Mouse (Mus musculus) liver, adult 2 months (tissue): ENCODE measurements around the gene Map6. TPM values are rescaled to one million over a fixed set of nuclear protein-coding genes. Genes with fewer than 3 reads are reported as not detected.

ENCODE experiments used
- DNase-seq: peaks from one replicate; pipeline ENCODE4 v3.0.0-alpha.2; 2011; ENCODE audit warnings: low read depth, low spot score; ENCODE audit errors: extremely low read depth
- H3K27ac ChIP-seq: fragments of 200-500 bp; replicated peaks from 2 replicates; pipeline ENCODE4 v1.5.1; 2012; ENCODE audit warnings: low read depth, mild to moderate bottlenecking, control low read depth, inconsistent platforms, low read length; ENCODE audit not compliant: insufficient read depth
- H3K27me3 ChIP-seq: fragments of 200-500 bp; 2 replicates; pipeline ENCODE4 v1.6.1; 2012; ENCODE audit warnings: mild to moderate bottlenecking, moderate library complexity, low read length, inconsistent platforms; ENCODE audit not compliant: control insufficient read depth, insufficient read depth
- H3K36me3 ChIP-seq: fragments of 200-500 bp; 2 replicates; pipeline ENCODE4 v1.6.1; 2012; ENCODE audit warnings: low read length, inconsistent platforms; ENCODE audit not compliant: control insufficient read depth, insufficient read depth
- H3K4me1 ChIP-seq: fragments of 200-500 bp; 2 replicates; pipeline ENCODE4 v1.6.1; 2011; ENCODE audit warnings: low read length; ENCODE audit not compliant: control insufficient read depth, insufficient read depth
- H3K4me3 ChIP-seq: fragments of 200-500 bp; 2 replicates; pipeline ENCODE4 v1.5.1; 2011; ENCODE audit warnings: low read depth, mild to moderate bottlenecking, control low read depth, low read length, moderate library complexity; ENCODE audit not compliant: insufficient read depth
- H3K79me2 ChIP-seq: fragments of 200-500 bp; 2 replicates; pipeline ENCODE4 v1.6.1; 2012; ENCODE audit warnings: inconsistent platforms, mild to moderate bottlenecking, low read length, moderate library complexity; ENCODE audit not compliant: control insufficient read depth, insufficient read depth
- H3K9ac ChIP-seq: fragments of 200-500 bp; 2 replicates; pipeline ENCODE4 v1.6.1; 2012; ENCODE audit warnings: low read depth, mild to moderate bottlenecking, control low read depth, inconsistent platforms, low read length
- CTCF ChIP-seq: fragments of 200-500 bp; IDR thresholded peaks from 2 replicates; pipeline ENCODE4 v1.5.1; 2011; ENCODE audit warnings: low read depth, low read length, control low read depth
- POLR2A ChIP-seq: fragments of 200-500 bp; IDR thresholded peaks from 2 replicates; pipeline ENCODE4 v1.6.1; 2011; ENCODE audit warnings: low read length, control low read depth; ENCODE audit not compliant: insufficient read depth; ENCODE audit errors: extremely low read depth
- WGBS: fragments of 180-500 bp; shearing (Covaris S2); methylation state at CpG from one replicate; pipeline ENCODE4 v1.1.7; 2018; 5-methylcytosine and 5-hydroxymethylcytosine counted together
- polyA plus RNA-seq: library from polyadenylated mRNA; depleted of rRNA; stranded (reverse); fragments of >200 nt; gene quantifications from 2 replicates; pipeline ENCODE4 v1.2.3, GENCODE M21; 2012
- total RNA-seq: library from RNA; depleted of rRNA; stranded (reverse); fragments of >200 nt; gene quantifications from 2 replicates; pipeline ENCODE4 v1.2.3, GENCODE M21; 2014

Gene Map6
- total and polyA plus RNA-seq, 2 experiments = 0.04 TPM; not detected in 1

DNA sequence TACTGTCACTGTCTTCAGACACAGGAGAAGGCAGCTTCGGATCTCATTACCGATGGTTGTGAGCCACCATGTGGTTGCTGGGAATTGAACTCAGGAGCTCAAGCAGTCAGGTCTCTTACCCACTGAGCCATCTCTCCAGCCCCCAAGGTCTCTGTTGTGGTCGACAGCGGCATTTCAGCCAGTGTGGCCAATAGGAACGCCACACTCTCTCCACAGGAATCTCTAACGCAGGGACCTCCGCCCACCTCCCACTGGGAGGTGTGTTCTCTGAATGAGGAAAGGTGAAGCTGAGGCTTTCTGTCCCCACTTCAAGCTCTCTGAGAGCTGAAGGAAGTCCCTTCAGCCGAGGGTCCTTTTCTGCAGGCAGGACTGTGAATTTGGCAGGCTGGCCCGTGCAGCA is 16.9 kb upstream of the Map6 start:
- no peak overlapping the region for H3K4me3 ChIP-seq
- H3K9ac ChIP-seq = no peak overlapping the region
- no peaks in the 10 kb centered on the region for H3K36me3 ChIP-seq
- H3K79me2 ChIP-seq = no peaks in the 10 kb centered on the region
- H3K4me1 ChIP-seq = no peaks in the 10 kb centered on the region
- WGBS = 48% methylated on average over 9 of the region's 9 CpGs
- no peaks in the 10 kb centered on the region for H3K27me3 ChIP-seq
- H3K27ac ChIP-seq = no peak overlapping the region
- DNase-seq = no peak
- TF ChIP-seq CTCF = no peak
- TF ChIP-seq POLR2A = no peak

DNA sequence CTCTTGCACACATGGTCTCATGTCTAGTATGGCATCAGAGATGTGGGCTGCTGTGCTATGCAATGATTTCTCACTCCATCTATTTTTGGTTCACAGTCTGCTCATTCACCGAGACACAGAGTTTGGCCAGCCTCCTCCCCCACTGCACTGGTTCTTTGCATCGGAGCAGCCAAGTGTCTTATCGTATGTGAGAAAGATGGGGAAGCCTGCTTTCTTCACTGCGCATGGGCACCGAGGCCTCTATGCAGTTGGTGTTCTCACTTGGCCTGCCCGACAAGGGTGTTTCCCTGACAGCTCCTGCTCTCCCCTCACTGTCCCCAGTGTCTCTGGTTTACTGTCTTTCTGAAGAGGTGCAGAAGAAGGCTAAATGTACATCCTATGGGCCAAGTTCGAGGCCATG is 12.2 kb upstream of the Map6 start:
- TF ChIP-seq POLR2A (no peak), CTCF (no peak)
- Histone ChIP-seq H3K27ac (no peak overlapping the region), H3K79me2 (no peaks in the 10 kb centered on the region), H3K36me3 (no peaks in the 10 kb centered on the region), H3K4me1 (no peaks in the 10 kb centered on the region), H3K9ac (no peak overlapping the region), H3K4me3 (no peak overlapping the region), H3K27me3 (no peaks in the 10 kb centered on the region)
- 90% methylated on average over 7 of the region's 7 CpGs for WGBS
- DNase-seq = no peak

DNA sequence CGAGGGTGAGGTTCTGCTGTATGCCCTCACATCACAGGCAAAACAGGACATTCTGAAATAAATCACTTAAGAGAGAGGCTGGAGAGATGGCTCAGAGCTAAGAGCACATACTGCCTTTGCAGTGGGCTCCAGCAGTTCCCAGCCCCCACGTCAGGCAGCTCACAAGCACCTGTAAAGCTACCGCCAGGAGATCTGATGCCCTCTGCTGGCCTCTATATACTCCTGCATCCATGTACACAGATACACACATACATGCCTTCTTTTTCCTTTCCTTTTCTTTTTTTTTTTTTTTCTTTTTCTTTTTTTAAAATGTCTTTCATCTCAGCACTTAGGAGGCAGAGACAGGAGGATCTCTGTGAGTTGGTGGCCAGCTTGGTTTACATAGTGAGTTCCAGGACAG is 5.3 kb upstream of the Map6 start:
- H3K79me2 ChIP-seq = no peaks in the 10 kb centered on the region
- TF ChIP-seq POLR2A (no peak), CTCF (peak; percentile 19; the same call in 1 of the 2 replicates)
- no peak overlapping the region for H3K9ac ChIP-seq
- 63% methylated on average over 3 of the region's 3 CpGs for WGBS
- no peak overlapping the region for H3K27ac ChIP-seq
- H3K4me1 ChIP-seq = no peaks in the 10 kb centered on the region
- H3K27me3 ChIP-seq = peaks cover 2% of the 10 kb centered on the region; the same call in 1 of the 2 replicates
- H3K4me3 ChIP-seq = no peak overlapping the region
- no peaks in the 10 kb centered on the region for H3K36me3 ChIP-seq
- DNase-seq = no peak

DNA sequence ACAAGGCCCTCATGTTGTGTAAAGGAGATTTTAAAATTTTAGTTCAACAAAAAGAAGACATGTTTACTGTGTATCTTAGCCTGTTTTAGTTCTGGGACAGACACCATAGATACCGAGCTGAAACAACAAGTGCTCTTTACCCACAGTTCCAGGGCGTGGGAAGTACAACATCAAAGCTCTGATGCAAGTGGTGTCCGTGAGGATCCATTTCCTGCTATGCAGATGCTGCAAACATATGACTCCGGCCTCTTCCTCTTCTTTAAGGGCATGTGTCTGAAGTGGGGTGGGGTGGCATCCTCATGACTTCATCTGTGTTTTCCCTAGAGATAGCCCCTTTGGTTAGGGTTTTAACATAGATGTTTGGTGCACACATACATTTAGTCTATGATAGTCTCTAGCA is 3.7 kb upstream of the Map6 start:
- Histone ChIP-seq H3K4me1 (no peaks in the 10 kb centered on the region), H3K79me2 (no peaks in the 10 kb centered on the region), H3K36me3 (no peaks in the 10 kb centered on the region), H3K4me3 (no peak overlapping the region), H3K27ac (no peak overlapping the region), H3K27me3 (peaks cover 11% of the 10 kb centered on the region; the same call in 1 of the 2 replicates), H3K9ac (no peak overlapping the region)
- 56% methylated on average over 4 of the region's 4 CpGs for WGBS
- TF ChIP-seq CTCF (no peak), POLR2A (no peak)
- DNase-seq = no peak

DNA sequence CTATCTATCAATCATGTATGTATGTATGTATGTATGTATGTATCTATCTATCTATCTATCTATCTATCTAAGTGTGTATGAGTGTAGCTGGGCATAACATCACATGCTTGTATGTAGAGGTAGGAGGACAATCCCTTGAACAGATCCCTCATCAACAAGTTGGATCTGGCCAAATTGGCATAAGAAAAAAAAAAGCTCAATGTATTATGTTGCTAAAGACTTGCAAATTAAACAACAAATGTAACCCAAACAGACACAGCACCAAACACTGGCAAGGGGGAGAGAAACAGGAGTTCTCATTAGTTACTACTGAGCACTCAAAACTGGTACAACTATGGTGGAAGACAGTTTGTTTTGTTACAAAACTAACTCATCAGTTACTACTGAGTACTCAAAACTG is 2.6 kb upstream of the Map6 start:
- H3K27ac ChIP-seq = no peak overlapping the region
- H3K27me3 ChIP-seq = peaks cover 18% of the 10 kb centered on the region; the same call in 1 of the 2 replicates
- no peak for DNase-seq
- H3K9ac ChIP-seq = no peak overlapping the region
- TF ChIP-seq CTCF (no peak), POLR2A (no peak)
- H3K4me3 ChIP-seq = no peak overlapping the region
- H3K79me2 ChIP-seq = no peaks in the 10 kb centered on the region
- no peaks in the 10 kb centered on the region for H3K36me3 ChIP-seq
- no peaks in the 10 kb centered on the region for H3K4me1 ChIP-seq

DNA sequence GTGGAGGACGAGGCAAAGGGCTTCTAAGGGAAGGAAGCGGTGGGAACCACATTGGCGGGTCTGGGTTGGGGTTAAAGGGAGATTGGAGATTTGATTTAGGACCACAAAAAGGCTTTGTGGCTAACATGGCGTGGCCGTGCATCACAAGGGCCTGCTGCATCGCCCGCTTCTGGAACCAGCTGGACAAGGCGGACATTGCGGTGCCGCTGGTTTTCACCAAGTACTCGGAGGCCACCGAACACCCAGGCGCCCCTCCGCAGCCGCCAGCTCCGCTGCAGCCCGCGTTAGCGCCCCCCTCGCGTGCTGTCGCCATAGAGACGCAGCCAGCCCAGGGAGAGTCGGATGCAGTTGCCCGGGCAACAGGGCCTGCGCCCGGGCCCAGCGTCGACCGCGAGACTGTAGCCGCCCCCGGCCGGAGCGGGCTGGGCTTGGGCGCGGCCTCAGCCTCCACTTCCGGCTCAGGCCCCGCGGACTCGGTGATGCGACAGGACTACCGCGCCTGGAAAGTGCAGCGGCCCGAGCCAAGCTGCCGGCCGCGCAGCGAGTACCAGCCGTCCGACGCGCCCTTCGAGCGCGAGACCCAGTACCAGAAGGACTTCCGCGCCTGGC is 754 bp downstream of the Map6 start:
- Histone ChIP-seq H3K27me3 (peaks cover 16% of the 10 kb centered on the region; the same call in 1 of the 2 replicates), H3K9ac (no peak overlapping the region), H3K79me2 (no peaks in the 10 kb centered on the region), H3K4me1 (no peaks in the 10 kb centered on the region), H3K36me3 (no peaks in the 10 kb centered on the region), H3K4me3 (no peak overlapping the region; the same call in 1 of the 2 replicates), H3K27ac (no peak overlapping the region)
- TF ChIP-seq CTCF = no peak
- no peak for TF ChIP-seq POLR2A
- no peak for DNase-seq
- WGBS = 3% methylated on average over 59 of the region's 59 CpGs
